ENCODE assay signal across 8 mouse cellular contexts in genomic region chr11:114446617-114447460, GRCm38 (mm10).
DNase-seq lines count a peak whose midpoint lies in the region; ATAC-seq and TF ChIP-seq lines count a peak whose summit lies in the region.

No protein-coding gene starts in this region.

- H3K9me3 ChIP-seq in forebrain, embryonic 11.5 days (ENCODE audit: control insufficient read depth, low read length): no peaks in the 10 kb centered on the region
- no peaks in the 10 kb centered on the region for H3K9me3 ChIP-seq in hindbrain, embryonic 14.5 days (ENCODE audit: control insufficient read depth, low read length)
- H3K9me3 ChIP-seq in liver, embryonic 16.5 days (replicated peaks; ENCODE audit: control insufficient read depth, low read length): no peaks in the 10 kb centered on the region
- no peaks in the 10 kb centered on the region for H3K9me3 ChIP-seq in neural tube, embryonic 12.5 days

- peak overlapping the region; percentile 49 for H3K4me2 ChIP-seq in forebrain, embryonic 11.5 days (ENCODE audit: low read depth, low read length, severe bottlenecking)
- H3K4me2 ChIP-seq in hindbrain, embryonic 14.5 days (replicated peaks): peak overlapping the region; percentile 42
- peak overlapping the region; percentile 72 for H3K4me2 ChIP-seq in liver, embryonic 16.5 days (ENCODE audit: low read depth, low read length)
- peak overlapping the region; percentile 58 for H3K4me2 ChIP-seq in neural tube, embryonic 12.5 days (replicated peaks)

- no peaks in the 10 kb centered on the region for H3K36me3 ChIP-seq in forebrain, embryonic 11.5 days (ENCODE audit: control insufficient read depth, insufficient read depth, low read length)
- no peaks in the 10 kb centered on the region for H3K36me3 ChIP-seq in hindbrain, embryonic 14.5 days (replicated peaks; ENCODE audit: control insufficient read depth, insufficient read depth)
- no peaks in the 10 kb centered on the region for H3K36me3 ChIP-seq in liver, embryonic 16.5 days (ENCODE audit: control insufficient read depth, insufficient read depth)
- H3K36me3 ChIP-seq in neural tube, embryonic 12.5 days: no peaks in the 10 kb centered on the region

- ATAC-seq in forebrain, embryonic 11.5 days (replicated peaks; ENCODE audit: low FRiP score): peak; percentile 76
- peak; percentile 64; the same call in 1 of the 2 replicates for ATAC-seq in hindbrain, embryonic 14.5 days (ENCODE audit: low FRiP score)
- peak; percentile 87 for ATAC-seq in liver, embryonic 16.5 days (ENCODE audit: low read depth)
- peak; percentile 83 for ATAC-seq in neural tube, embryonic 12.5 days (ENCODE audit: low FRiP score, low read depth)

- H3K4me1 ChIP-seq in forebrain, embryonic 11.5 days (replicated peaks; ENCODE audit: control insufficient read depth, insufficient read depth, low read length): peaks cover 8% of the 10 kb centered on the region; the same call in 1 of the 2 replicates
- H3K4me1 ChIP-seq in hindbrain, embryonic 14.5 days (replicated peaks; ENCODE audit: control insufficient read depth, insufficient read depth, low read length): peaks cover 31% of the 10 kb centered on the region
- peaks cover 7% of the 10 kb centered on the region for H3K4me1 ChIP-seq in liver, embryonic 16.5 days (ENCODE audit: control insufficient read depth, low read depth, low read length)
- peaks cover 36% of the 10 kb centered on the region for H3K4me1 ChIP-seq in neural tube, embryonic 12.5 days

- WGBS in forebrain, embryonic 11.5 days: 11% methylated on average over 23 of the region's 23 CpGs
- WGBS in hindbrain, embryonic 14.5 days: 3% methylated on average over 23 of the region's 23 CpGs
- WGBS in liver, embryonic 16.5 days (ENCODE audit: insufficient replicate concordance): 5% methylated on average over 23 of the region's 23 CpGs
- WGBS in neural tube, embryonic 12.5 days: 9% methylated on average over 18 of the region's 23 CpGs

- peak overlapping the region; percentile 23; the same call in 1 of the 2 replicates for H3K4me3 ChIP-seq in layer of hippocampus, adult 2 months
- peak overlapping the region; percentile 15; the same call in 1 of the 2 replicates for H3K4me3 ChIP-seq in forebrain, embryonic 11.5 days (ENCODE audit: low read depth, low read length)
- H3K4me3 ChIP-seq in hindbrain, embryonic 14.5 days (replicated peaks; ENCODE audit: low read length): no peak overlapping the region
- H3K4me3 ChIP-seq in liver, embryonic 16.5 days (ENCODE audit: low read depth, low read length): peak overlapping the region; percentile 55
- peak overlapping the region; percentile 15; the same call in 1 of the 2 replicates for H3K4me3 ChIP-seq in neural tube, embryonic 12.5 days

- peak overlapping the region; percentile 23; the same call in 1 of the 2 replicates for H3K9ac ChIP-seq in forebrain, embryonic 11.5 days (ENCODE audit: low read length)
- 0 out of 2 replicates have a peak overlapping the region, but pooled peaks have one; percentile 21 for H3K9ac ChIP-seq in hindbrain, embryonic 14.5 days
- H3K9ac ChIP-seq in liver, embryonic 16.5 days (ENCODE audit: low read depth, low read length): peak overlapping the region; percentile 52
- no peak overlapping the region for H3K9ac ChIP-seq in neural tube, embryonic 12.5 days

- DNase-seq in layer of hippocampus, adult 2 months (ENCODE audit: low spot score in 2 of 2): no peak
- no peak for DNase-seq in layer of hippocampus, postnatal 25 days (ENCODE audit: extremely low spot score in 1 of 2, low spot score in 1 of 2)
- peak; percentile 64 for DNase-seq in forebrain, embryonic 11.5 days (ENCODE audit: low spot score)
- DNase-seq in hindbrain, embryonic 14.5 days (ENCODE audit: low spot score): peak; percentile 64
- peak; percentile 42 for DNase-seq in thymus, postnatal 25 days
- DNase-seq in cerebellum, adult 11 months: no peak

- H3K27ac ChIP-seq in layer of hippocampus, adult 2 months: no peak overlapping the region
- H3K27ac ChIP-seq in forebrain, embryonic 11.5 days (ENCODE audit: low read depth, low read length): no peak overlapping the region
- peak overlapping the region; percentile 44; the same call in 1 of the 2 replicates for H3K27ac ChIP-seq in hindbrain, embryonic 14.5 days
- H3K27ac ChIP-seq in liver, embryonic 16.5 days (ENCODE audit: low read length): peak overlapping the region; percentile 56; the same call in 1 of the 2 replicates
- peak overlapping the region; percentile 32; the same call in 1 of the 2 replicates for H3K27ac ChIP-seq in neural tube, embryonic 12.5 days

- no peak for TF ChIP-seq CTCF in layer of hippocampus, adult 2 months (conservative IDR thresholded peaks at IDR 0.05)

- H3K27me3 ChIP-seq in forebrain, embryonic 11.5 days (ENCODE audit: control insufficient read depth, insufficient read depth, low read length): no peaks in the 10 kb centered on the region
- no peaks in the 10 kb centered on the region for H3K27me3 ChIP-seq in hindbrain, embryonic 14.5 days (ENCODE audit: control insufficient read depth, insufficient read depth, low read length)
- H3K27me3 ChIP-seq in liver, embryonic 16.5 days (ENCODE audit: control insufficient read depth, insufficient read depth, low read depth, low read length): no peaks in the 10 kb centered on the region
- H3K27me3 ChIP-seq in neural tube, embryonic 12.5 days (replicated peaks): no peaks in the 10 kb centered on the region; the same call in 1 of the 2 replicates

Comparison
In these comparisons a context has a peak if more than half of its experiments do, and no peak if none do; other contexts are left out.
1. DNase-seq: peak in forebrain, embryonic 11.5 days (single experiment), hindbrain, embryonic 14.5 days (single experiment) and thymus, postnatal 25 days (single experiment); none in layer of hippocampus, adult 2 months (0 of 2), layer of hippocampus, postnatal 25 days (0 of 2) and cerebellum, adult 11 months (single experiment).
2. H3K27ac ChIP-seq: peak in hindbrain, embryonic 14.5 days (single experiment), liver, embryonic 16.5 days (single experiment) and neural tube, embryonic 12.5 days (single experiment); none in layer of hippocampus, adult 2 months (single experiment) and forebrain, embryonic 11.5 days (single experiment).
3. Peak in every context shown above with its lines, with median percentiles within 50 percentile points of each other: ATAC-seq and H3K4me2 ChIP-seq.